10 mouse cellular contexts compared by ENCODE assay signal in genomic region chr1:193433493-193434021, GRCm38 (mm10).
DNase-seq lines count a peak whose midpoint lies in the region; ATAC-seq and TF ChIP-seq lines count a peak whose summit lies in the region.
"Had no signal": no experiment of that assay in that cellular context is flagged by ENCODE, and none has a peak within 500 bp of the region (broad histone marks: within the 10 kb centered on the region; RNA-seq: fewer than 3 reads in every experiment).

No protein-coding gene starts in this region.

- H3K9ac ChIP-seq in forebrain, embryonic 12.5 days, result no peak overlapping the region

- 2% methylated on average over 7 of the region's 7 CpGs for WGBS in forebrain, embryonic 12.5 days
- 84% methylated on average over 7 of the region's 7 CpGs for WGBS in thymus, adult 2 months

- TF ChIP-seq CTCF in thymus, adult 2 months (IDR thresholded peaks at IDR 0.05; ENCODE audit: borderline replicate concordance, control insufficient read depth, extremely low read depth, insufficient read depth, low read length, poor library complexity), result no peak

- peaks cover 55% of the 10 kb centered on the region for H3K27me3 ChIP-seq in forebrain, embryonic 12.5 days
- no peaks in the 10 kb centered on the region for H3K27me3 ChIP-seq in thymus, adult 2 months (ENCODE audit: control insufficient read depth, insufficient read depth, low read length)

- ATAC-seq in forebrain, embryonic 12.5 days (ENCODE audit: low FRiP score), result peak; percentile 56; the same call in 1 of the 2 replicates
- ATAC-seq: CD4-positive, CD25-positive, alpha-beta regulatory T cell, adult 4 months had no signal

- intact Hi-C loops in left cerebral cortex, postnatal 4 days (cut with DNase I), result no loop called here
- intact Hi-C loops in left cerebral cortex, postnatal 36 days (cut with DNase I), result loop anchor here (5.0 kb wide), 1 partner anchor 101 kb away; no protein-coding TSS in a partner anchor

- no peaks in the 10 kb centered on the region for H3K36me3 ChIP-seq in forebrain, embryonic 12.5 days (replicated peaks)
- H3K36me3 ChIP-seq in thymus, adult 2 months (ENCODE audit: control insufficient read depth, insufficient read depth, low read length), result no peaks in the 10 kb centered on the region

- peak overlapping the region; percentile 81 for H3K27ac ChIP-seq in forebrain, embryonic 12.5 days
- H3K27ac ChIP-seq in thymus, adult 2 months (ENCODE audit: control insufficient read depth, insufficient read depth, low read length), result no peak overlapping the region

- DNase-seq in left cerebral cortex, postnatal 4 days, result peak; percentile 82
- no peak for DNase-seq in left cerebral cortex, postnatal 36 days (ENCODE audit: low spot score in 2 of 2)
- peak; percentile 26 to 34 for DNase-seq in layer of hippocampus, postnatal 14 days (ENCODE audit: low spot score in 2 of 2)
- DNase-seq in retina, embryonic 14.5 days (ENCODE audit: low spot score), result peak; percentile 53
- DNase-seq in thymus, adult 2 months, result no peak
- DNase-seq in heart, adult 18-20 months, result no peak
- no peak for DNase-seq in lung, postnatal 25 days (ENCODE audit: low spot score)
- DNase-seq: lung, postnatal 14 days had no signal

- peaks cover 28% of the 10 kb centered on the region for H3K4me1 ChIP-seq in forebrain, embryonic 12.5 days
- no peaks in the 10 kb centered on the region for H3K4me1 ChIP-seq in thymus, adult 2 months (replicated peaks; ENCODE audit: control insufficient read depth, insufficient read depth, low read length)

- no peak overlapping the region for H3K4me3 ChIP-seq in forebrain, embryonic 12.5 days (replicated peaks)
- H3K4me3 ChIP-seq in thymus, adult 2 months (ENCODE audit: control insufficient read depth, insufficient read depth, low read length), result no peak overlapping the region

- no peaks in the 10 kb centered on the region for H3K9me3 ChIP-seq in forebrain, embryonic 12.5 days

- H3K4me2 ChIP-seq in forebrain, embryonic 12.5 days, result 0 out of 2 replicates have a peak overlapping the region, but pooled peaks have one; percentile 16

- no peak for TF ChIP-seq POLR2A in thymus, adult 2 months (IDR thresholded peaks at IDR 0.05; ENCODE audit: control insufficient read depth, extremely low read depth, insufficient read depth, low read length, poor library complexity)

Comparison
In these comparisons a context has a peak if more than half of its experiments do, and no peak if none do; other contexts are left out.
1. DNase-seq: peak in left cerebral cortex, postnatal 4 days (single experiment), layer of hippocampus, postnatal 14 days (2 of 2) and retina, embryonic 14.5 days (single experiment); none in left cerebral cortex, postnatal 36 days (0 of 2), thymus, adult 2 months (single experiment), heart, adult 18-20 months (0 of 2) and lung, postnatal 25 days (single experiment).